Mouse (Mus musculus) embryonic fibroblast, embryonic 13.5 days (primary cell): ENCODE data around the gene Dpp8.

ENCODE experiments used
- CTCF ChIP-seq: IDR thresholded peaks from 2 replicates; pipeline ENCODE4 v1.5.1; 2011; ENCODE audit warnings: mild to moderate bottlenecking, control low read depth, low read length, moderate library complexity, borderline replicate concordance; ENCODE audit not compliant: insufficient read depth
- POLR2A ChIP-seq: IDR thresholded peaks from 2 replicates; pipeline ENCODE4 v1.6.1; 2011; ENCODE audit warnings: low read depth, mild to moderate bottlenecking, control low read depth, low read length, moderate library complexity

- no peak for TF ChIP-seq CTCF
- no peak for TF ChIP-seq POLR2A
These were observed 54.6 kb downstream of the Dpp8 start for GRCm38 (mm10) chr9:65086801-65087200.
